Mouse (Mus musculus): ENCODE measurements around the gene Nrap. TPM values are rescaled to one million over a fixed set of nuclear protein-coding genes. Genes with fewer than 3 reads are reported as not detected.

Gene Nrap
- total RNA-seq, 2 experiments from 2014 or later, result 675 to 914 TPM

DNA sequence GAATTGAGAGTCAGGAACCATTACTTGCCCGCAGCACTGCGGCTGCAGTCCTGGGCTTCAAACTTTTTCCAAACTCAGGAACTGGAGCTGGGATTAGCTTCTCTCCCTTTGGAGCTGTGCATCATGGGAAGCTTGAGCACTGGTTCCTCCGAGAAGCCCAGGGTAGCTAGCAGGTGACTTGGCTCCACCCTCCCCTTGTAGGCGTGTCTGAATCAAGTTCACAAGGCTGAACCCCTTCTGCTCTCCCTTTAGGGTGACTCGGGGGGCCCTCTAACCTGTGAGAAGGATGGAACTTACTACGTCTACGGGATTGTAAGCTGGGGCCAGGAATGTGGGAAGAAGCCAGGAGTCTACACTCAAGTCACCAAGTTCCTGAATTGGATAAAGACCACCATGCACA, 70.6 kb downstream of the Nrap start:
- no peak overlapping the region for H3K4me3 ChIP-seq
- TF ChIP-seq CTCF (IDR thresholded peaks at IDR 0.05), result no peak
- intact Hi-C loops (cut with DNase I), result no loop called here

DNA sequence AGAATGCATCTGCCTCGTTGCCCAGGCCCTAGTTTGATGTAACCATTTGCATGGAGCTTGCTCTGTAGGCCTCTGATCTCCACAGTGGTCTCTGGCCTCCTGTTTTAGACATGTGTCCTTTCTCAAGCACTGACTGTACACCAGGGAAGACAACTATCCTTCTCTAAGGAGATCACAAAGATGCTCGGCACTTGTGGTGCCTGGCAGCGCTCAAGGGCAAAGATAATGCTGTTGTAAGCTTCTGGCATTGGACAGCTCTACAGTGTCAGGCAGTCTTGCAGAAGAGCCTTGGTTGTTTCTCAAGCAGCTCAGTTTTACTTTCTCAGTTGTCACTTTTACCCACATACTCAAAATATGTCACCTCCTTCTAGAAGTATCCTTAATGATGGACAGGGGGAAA, 73.3 kb downstream of the Nrap start:
- no peak for TF ChIP-seq CTCF (IDR thresholded peaks at IDR 0.05)
- intact Hi-C loops (cut with DNase I), result no loop called here
- DNase-seq, result no peak
- Histone ChIP-seq H3K27ac (no peak overlapping the region), H3K4me3 (no peak overlapping the region)

More for the DNA sequence above, 70.6 kb downstream of the Nrap start:
- no peak overlapping the region for H3K27ac ChIP-seq
- DNase-seq, result no peak

DNA sequence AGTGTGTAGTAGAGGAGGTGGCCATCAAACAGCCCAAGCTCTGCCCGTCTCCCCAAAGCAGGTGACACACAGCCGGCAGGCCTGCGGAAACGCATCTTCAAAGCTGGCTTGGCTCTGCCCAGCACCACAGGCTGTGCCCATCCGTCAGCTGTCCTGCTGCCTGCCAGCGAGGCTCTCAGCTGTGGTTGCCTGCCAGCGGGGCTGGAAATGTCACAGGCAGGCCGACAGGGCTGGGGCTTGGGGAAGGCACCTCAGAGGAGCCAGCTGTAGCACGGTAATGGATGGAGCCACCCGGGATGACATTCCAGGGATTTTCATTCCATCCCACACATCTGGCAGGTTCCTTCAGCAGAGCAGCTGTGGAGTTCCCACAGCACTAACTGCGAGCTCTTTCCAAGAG, 89.0 kb downstream of the Nrap start:
- Histone ChIP-seq H3K27ac (peak overlapping the region; percentile 54), H3K4me3 (no peak overlapping the region)
- intact Hi-C loops (cut with DNase I), result no loop called here
- peak; percentile 93 for DNase-seq
- TF ChIP-seq CTCF (IDR thresholded peaks at IDR 0.05), result no peak

DNA sequence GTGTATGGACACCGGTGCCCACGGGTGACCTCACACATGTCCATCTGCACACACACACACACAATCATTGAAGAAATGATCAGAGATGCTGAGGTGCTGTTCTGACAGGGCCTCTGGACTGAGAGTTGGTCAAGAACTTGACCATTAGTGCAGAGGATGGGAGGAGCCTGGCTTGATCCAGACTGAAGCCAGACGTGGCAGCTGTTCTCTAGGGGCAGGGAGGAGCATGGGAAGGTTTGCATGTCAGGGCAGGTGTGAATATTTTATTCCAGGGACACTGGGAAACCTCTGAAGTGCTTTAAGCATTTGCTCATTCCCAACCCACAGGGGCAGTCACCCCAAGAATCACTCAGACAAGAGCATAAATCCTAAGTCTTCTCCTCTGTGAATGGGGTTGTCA, 92.6 kb downstream of the Nrap start:
- no peak for TF ChIP-seq CTCF (IDR thresholded peaks at IDR 0.05)
- intact Hi-C loops (cut with DNase I), result loop anchor here (10.0 kb wide), 1 partner anchor 552 kb away; the partner anchor contains the start of gene Tcf7l2
- no peak overlapping the region for H3K4me3 ChIP-seq
- no peak for DNase-seq
- no peak overlapping the region for H3K27ac ChIP-seq

DNA sequence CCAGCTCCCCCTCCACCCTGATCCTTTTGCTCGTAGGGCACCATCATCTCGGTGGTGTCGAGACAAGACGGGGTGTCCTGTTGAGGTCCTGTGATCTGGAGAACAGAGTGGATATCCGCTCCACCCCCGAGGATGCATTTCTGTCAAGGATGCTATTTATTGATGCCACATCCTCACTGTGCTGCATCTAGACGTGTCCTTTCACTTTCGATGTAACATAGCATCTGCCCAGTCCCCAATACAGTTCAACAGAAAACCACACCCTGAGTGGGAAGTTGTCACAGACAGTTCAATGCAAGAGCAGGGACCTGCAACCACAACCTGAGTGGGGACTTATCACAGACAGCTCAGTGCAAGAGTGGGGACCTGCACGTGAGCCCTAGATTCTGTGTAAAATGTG, 93.2 kb downstream of the Nrap start:
- no peak for DNase-seq
- Histone ChIP-seq H3K4me3 (no peak overlapping the region), H3K27ac (no peak overlapping the region)
- TF ChIP-seq CTCF (IDR thresholded peaks at IDR 0.05), result no peak
- intact Hi-C loops (cut with DNase I), result loop anchor here (10.0 kb wide), 1 partner anchor 552 kb away; the partner anchor contains the start of gene Tcf7l2

DNA sequence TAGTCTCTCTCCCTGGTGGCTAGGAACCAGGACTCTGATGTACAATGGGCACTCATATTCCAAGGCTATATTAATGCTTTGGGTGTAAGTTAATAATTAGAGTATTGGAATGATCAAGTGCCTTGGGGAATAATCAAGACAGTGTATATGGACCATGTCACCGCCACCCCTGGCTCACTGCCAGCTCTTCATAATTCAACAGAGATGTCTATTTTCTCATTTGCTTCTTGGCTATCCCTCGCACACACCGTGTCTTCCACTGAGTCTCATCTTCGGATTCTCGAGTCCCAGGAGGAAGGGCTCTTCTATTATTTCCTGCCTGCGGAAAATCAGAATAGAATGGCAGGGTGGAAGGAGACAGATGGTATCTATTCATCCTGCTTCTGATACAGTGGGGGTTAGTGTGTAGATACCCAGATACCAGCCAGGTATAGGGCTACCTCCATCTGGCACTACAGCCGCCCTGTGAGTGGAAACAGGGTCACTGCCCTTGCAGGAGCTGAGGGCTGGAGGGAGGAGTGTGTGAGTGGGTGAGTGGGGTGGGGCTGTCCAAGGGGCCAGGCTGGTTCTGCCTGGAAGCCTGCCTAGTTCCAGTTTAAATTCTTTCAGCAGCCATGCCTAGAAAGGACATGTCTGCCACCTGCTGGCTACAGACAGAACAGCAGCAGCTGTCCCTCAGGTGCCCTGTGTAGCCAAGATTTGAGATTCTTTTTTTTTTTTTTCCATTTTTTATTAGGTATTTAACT, 95.0 kb downstream of the Nrap start:
- DNase-seq, result peak; percentile 78
- intact Hi-C loops (cut with DNase I), result loop anchor here (2.0 to 10.0 kb wide), 2 partner anchors 40 to 550 kb away; partner anchors contain the start of gene Tcf7l2
- TF ChIP-seq CTCF (IDR thresholded peaks at IDR 0.05), result peak; percentile 80

DNA sequence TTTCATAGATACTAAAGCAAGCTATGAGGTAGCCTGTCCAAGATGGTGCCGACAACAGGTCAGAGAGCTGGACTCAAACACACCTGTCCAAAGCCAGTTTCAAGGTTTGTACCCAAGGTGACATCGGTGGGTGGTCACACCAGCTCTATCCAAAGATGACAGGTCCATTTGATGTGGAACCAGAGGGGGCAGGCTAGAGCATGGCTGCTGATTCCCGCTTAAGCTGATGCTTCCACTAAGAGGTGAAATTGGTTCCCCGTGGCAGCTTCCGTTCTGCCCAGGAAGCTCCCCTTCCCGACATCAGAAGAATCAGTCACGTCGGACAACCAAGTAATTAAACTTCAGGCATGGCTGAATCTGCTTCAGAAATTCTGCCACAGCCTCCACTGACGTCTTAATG, 97.5 kb downstream of the Nrap start:
- intact Hi-C loops (cut with DNase I), result loop anchor here (10.0 kb wide), 1 partner anchor 548 kb away; the partner anchor contains the start of gene Tcf7l2
- Histone ChIP-seq H3K27ac (no peak overlapping the region), H3K4me3 (no peak overlapping the region)
- no peak for DNase-seq
- peak; percentile 30 for TF ChIP-seq CTCF (IDR thresholded peaks at IDR 0.05)

More for the DNA sequence above, 95.0 kb downstream of the Nrap start:
- H3K4me3 ChIP-seq, result 0 out of 2 replicates have a peak overlapping the region, but pooled peaks have one; percentile 5
- H3K27ac ChIP-seq, result no peak overlapping the region

DNA sequence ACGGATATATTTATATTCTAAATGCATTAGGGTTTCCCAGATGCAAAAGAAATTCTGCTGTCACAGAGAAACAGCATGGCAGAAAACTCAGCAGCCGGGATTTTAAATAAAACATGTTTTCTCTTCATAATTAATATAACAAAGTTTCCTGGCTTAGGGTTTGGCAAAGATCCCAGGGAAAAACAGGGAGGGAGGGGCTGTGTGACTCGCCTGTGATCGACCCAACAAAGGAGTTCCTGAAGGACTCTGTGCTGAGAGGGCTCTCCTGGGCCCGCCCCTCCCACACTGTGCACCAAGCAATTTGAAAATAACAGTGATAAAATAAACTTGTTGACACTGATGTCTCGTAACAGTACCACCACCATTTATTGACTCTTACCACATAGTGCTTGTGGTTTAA, 97.9 kb downstream of the Nrap start:
- peak; percentile 28 for DNase-seq
- H3K4me3 ChIP-seq, result no peak overlapping the region
- intact Hi-C loops (cut with DNase I), result loop anchor here (10.0 kb wide), 1 partner anchor 547 kb away; the partner anchor contains the start of gene Tcf7l2
- no peak for TF ChIP-seq CTCF (IDR thresholded peaks at IDR 0.05)
- H3K27ac ChIP-seq, result no peak overlapping the region

DNA sequence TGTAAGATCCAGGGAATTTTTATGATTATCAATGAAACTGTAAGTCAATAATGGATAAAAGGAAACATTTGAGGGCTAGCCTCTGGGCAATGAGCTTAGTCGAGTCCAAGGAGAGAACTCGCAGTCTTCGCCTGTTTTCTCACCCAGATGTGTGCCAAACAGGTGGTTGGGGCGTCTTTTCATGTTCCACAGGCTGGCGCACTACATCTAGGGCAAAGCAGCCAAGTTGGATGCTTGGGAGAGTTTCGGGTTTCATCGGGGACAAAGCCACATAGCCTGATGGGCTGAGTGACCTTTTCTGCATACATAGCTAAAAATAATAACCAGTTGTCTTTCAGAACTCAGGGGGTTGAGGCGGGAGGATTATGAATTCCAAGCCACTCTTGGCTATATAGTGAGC, 100.2 kb downstream of the Nrap start:
- TF ChIP-seq CTCF (IDR thresholded peaks at IDR 0.05), result no peak
- Histone ChIP-seq H3K4me3 (no peak overlapping the region), H3K27ac (peak overlapping the region; percentile 9; the same call in 1 of the 2 replicates)
- intact Hi-C loops (cut with DNase I), result loop anchor here (10.0 kb wide), 1 partner anchor 545 kb away; the partner anchor contains the start of gene Tcf7l2
- DNase-seq, result peak; percentile 72

DNA sequence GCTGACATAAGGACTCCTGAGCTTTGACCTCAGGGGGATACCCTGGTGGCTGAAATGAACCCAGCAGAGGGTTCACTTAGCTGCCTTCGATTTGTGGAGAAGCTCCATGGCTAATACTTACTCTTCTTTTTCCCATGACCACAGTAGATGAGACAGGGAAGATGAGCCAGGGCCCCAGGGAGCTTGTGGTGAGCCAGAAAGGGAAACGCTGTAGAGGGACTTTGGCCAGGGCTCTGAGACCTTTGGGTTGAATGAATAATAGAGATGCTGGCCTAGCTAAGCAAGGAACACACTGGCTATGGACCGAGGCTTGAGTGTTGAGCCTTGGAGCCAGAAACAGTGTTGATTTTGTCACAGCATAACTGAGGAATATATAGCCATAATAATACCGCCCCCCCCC, 101.4 kb downstream of the Nrap start:
- intact Hi-C loops (cut with DNase I), result no loop called here
- Histone ChIP-seq H3K27ac (no peak overlapping the region), H3K4me3 (no peak overlapping the region)
- TF ChIP-seq CTCF (IDR thresholded peaks at IDR 0.05), result no peak
- no peak for DNase-seq

DNA sequence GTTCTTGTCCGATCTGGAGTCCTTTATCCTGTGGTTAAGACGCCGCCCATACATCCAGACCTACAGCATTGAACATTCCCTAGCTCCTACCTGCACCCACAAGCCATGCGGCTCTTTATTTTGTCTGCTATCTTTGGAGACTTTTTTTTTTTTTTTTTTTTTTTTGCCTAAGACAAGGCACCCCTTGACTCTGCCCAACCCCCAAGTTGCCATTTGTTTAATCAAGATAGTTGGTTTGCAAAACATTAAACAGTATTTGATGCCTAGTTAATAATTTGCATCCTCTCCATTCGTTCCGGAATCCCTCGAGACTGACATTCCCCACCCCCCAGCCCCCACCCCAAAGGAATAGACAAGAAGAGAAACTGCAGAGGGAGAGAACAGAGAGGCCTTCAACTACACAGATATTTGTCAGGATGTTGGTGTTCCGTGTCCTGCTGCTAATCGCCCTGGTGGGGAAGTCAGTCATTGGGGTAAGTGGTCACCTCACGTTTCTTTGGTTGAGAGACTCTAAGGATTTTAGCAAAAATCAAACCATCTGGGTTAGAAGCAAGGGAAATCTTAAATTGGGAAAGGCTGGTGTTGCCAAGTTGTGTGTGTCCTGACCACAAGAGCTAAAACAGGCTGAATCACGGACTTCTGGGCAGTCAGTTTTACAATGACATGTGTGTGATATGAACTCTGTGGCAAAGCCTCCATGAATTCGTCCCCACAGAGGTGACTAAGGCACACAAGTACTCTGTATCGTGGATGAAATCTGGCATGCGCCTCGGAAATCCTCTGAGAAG, 102.1 kb downstream of the Nrap start:
- no peak overlapping the region for H3K4me3 ChIP-seq
- intact Hi-C loops (cut with DNase I), result no loop called here
- no peak for TF ChIP-seq CTCF (IDR thresholded peaks at IDR 0.05)
- DNase-seq, result no peak
- no peak overlapping the region for H3K27ac ChIP-seq

DNA sequence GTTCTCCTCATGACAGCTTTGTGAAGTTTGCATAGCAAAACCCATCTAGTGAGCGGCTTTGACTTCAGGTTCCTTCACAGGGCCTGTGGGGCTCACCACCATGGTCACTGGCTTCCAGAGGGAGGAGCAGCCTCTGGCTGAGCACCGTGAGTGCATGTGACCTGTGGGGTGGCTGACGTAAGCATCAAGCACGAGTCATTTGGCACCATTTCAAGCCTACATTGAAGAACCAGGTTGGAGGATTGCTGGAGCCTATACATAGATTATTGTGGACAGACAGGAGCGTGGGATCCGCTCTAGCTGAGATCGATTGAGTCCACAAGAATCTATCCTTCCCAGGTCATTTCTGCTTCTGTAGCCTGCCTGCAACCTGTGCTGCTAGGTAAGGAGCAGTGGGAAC, 103.0 kb downstream of the Nrap start, which contains the start of gene Habp2:
TSS of gene Habp2 (plus strand) at position 272 of the 400 bp plus-strand sequence.
- TF ChIP-seq CTCF (IDR thresholded peaks at IDR 0.05), result no peak
- H3K4me3 ChIP-seq, result no peak within 1 kb of the TSS
- DNase-seq, result no peak
- intact Hi-C loops (cut with DNase I), result no loop called here
- H3K27ac ChIP-seq, result no peak within 1 kb of the TSS

DNA sequence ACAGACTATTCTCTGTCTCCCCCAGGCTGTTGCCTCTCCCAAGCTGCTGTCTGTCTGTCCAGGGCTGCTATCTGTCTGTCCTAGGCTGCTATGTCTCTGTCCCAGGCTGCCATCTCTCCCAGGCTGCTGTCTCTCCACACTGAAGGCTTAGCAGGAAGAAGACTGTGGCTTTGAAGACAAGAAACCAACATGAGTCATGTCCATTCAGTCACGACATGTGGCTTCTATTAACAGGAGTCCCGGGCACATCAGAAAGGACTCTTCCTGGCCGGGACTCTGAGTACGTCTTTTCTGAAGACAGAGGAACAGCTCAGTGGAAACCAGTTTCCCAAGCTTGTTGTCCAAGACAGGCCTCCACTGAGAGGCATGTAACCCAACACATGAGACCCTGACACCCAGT, 104.6 kb downstream of the Nrap start:
- Histone ChIP-seq H3K27ac (no peak overlapping the region), H3K4me3 (no peak overlapping the region)
- TF ChIP-seq CTCF (IDR thresholded peaks at IDR 0.05), result no peak
- no peak for DNase-seq
- intact Hi-C loops (cut with DNase I), result no loop called here

Data from gastrocnemius, adult 2 months (tissue).